Mouse (Mus musculus) testis, adult 2 months (tissue): Measurements from ENCODE around the gene Hdac6. TPM values are rescaled to one million over a fixed set of nuclear protein-coding genes. Genes with fewer than 3 reads are reported as not detected.

ENCODE experiments used
- H3K27ac ChIP-seq: fragments of 200-500 bp; 2 replicates; pipeline ENCODE4 v1.5.1; 2012; ENCODE audit warnings: low read depth, low read length; ENCODE audit not compliant: control insufficient read depth, insufficient read depth
- H3K27me3 ChIP-seq: fragments of 200-500 bp; 2 replicates; pipeline ENCODE4 v1.6.1; 2012; ENCODE audit warnings: mild to moderate bottlenecking, low read length, moderate library complexity; ENCODE audit not compliant: control insufficient read depth, insufficient read depth
- H3K36me3 ChIP-seq: fragments of 200-500 bp; 2 replicates; pipeline ENCODE4 v1.6.1; 2012; ENCODE audit warnings: mild to moderate bottlenecking, low read length; ENCODE audit not compliant: control insufficient read depth, insufficient read depth
- H3K4me1 ChIP-seq: fragments of 200-500 bp; 2 replicates; pipeline ENCODE4 v1.6.1; 2012; ENCODE audit warnings: low read length; ENCODE audit not compliant: control insufficient read depth, insufficient read depth
- H3K4me3 ChIP-seq: fragments of 200-500 bp; 2 replicates; pipeline ENCODE4 v1.5.1; 2012; ENCODE audit warnings: low read depth, mild to moderate bottlenecking, low read length, moderate library complexity, mixed read lengths; ENCODE audit not compliant: control insufficient read depth
- CTCF ChIP-seq: fragments of 200-500 bp; IDR thresholded peaks from 2 replicates; pipeline ENCODE4 v1.5.1; 2012; ENCODE audit warnings: low read depth, mild to moderate bottlenecking, inconsistent platforms, low read length, moderate library complexity; ENCODE audit not compliant: control insufficient read depth, insufficient read depth, insufficient replicate concordance
- POLR2A ChIP-seq: fragments of 200-500 bp; IDR thresholded peaks from 2 replicates; pipeline ENCODE4 v1.6.1; 2012; ENCODE audit warnings: low read depth, mild to moderate bottlenecking, inconsistent platforms, low read length, moderate library complexity; ENCODE audit not compliant: control insufficient read depth
- polyA plus RNA-seq: library from polyadenylated mRNA; depleted of rRNA; stranded (reverse); fragments of >200 nt; gene quantifications from 2 replicates; pipeline ENCODE4 v1.2.3, GENCODE M21; 2012; rRNA removed

The Hdac6 gene
- polyA plus RNA-seq = 63.1 and 65.4 TPM in 2 replicates

DNA sequence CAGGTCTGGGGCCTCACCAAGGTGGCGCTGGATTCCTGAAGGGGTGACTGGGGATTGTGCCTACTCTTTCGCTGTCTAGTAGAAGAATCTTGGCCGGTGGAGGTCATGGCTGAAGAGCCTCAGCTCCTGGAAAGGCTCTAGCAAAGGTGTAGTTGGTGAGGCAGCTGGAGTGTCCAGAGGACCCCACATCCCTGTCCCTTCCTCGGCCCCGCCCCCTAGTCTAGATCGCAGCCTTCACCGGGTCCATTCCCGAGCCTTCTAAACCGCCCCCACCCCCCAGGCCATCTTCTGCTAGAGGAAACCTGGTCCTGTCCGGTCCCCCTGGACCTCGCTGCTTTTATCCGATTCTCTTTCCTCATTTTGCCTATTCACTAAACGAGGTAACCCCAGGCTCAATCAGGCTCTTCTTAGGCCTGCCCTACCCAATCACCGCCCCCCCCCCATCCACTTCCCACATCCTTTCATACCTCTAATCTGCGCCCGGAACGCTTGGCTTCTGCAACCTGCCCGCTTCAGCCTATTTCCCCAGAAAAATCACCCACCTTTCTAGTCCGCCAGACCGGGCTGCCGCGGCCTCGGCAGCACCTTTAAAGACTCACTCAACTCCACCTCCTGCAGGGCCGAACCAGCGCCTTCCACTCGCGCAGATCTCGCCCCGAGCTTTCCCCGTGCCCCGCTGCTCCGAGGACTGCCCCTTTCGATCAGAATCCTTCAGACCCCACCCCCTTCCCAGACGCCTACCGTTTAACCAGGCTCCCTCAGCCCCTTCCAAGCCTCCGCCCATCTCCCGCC lies at the start of gene Hdac6:
TSS of gene Hdac6 (minus strand) at position 782 of the 792 bp plus-strand sequence.
- peak within 1 kb of the TSS; percentile 69 for H3K27ac ChIP-seq

GRCm38 (mm10) chrX:7993068-7993735 lies 45.5 kb upstream of the Hdac6 start:
- no peaks in the 10 kb centered on the region for H3K4me1 ChIP-seq
- H3K4me3 ChIP-seq = no peak overlapping the region
- no peak overlapping the region for H3K27ac ChIP-seq
- H3K36me3 ChIP-seq = no peaks in the 10 kb centered on the region
- H3K27me3 ChIP-seq = no peaks in the 10 kb centered on the region
- TF ChIP-seq CTCF (no peak), POLR2A (no peak)

More for the DNA sequence above, at the start of gene Hdac6:
- H3K27me3 ChIP-seq = no peaks in the 10 kb centered on the region
- H3K4me1 ChIP-seq = peaks cover 9% of the 10 kb centered on the region
- TF ChIP-seq POLR2A = peak; percentile 53; the same call in 1 of the 2 replicates
- no peak for TF ChIP-seq CTCF
- peak within 1 kb of the TSS; percentile 85 for H3K4me3 ChIP-seq
- H3K36me3 ChIP-seq = no peaks in the 10 kb centered on the region

GRCm38 (mm10) chrX:7992379-7993067 lies 44.8 kb upstream of the Hdac6 start:
- TF ChIP-seq POLR2A = no peak
- Histone ChIP-seq H3K36me3 (no peaks in the 10 kb centered on the region), H3K27ac (no peak overlapping the region), H3K4me1 (no peaks in the 10 kb centered on the region), H3K27me3 (no peaks in the 10 kb centered on the region), H3K4me3 (no peak overlapping the region)

- Histone ChIP-seq H3K4me1 (no peaks in the 10 kb centered on the region), H3K4me3 (no peak overlapping the region), H3K27ac (no peak overlapping the region), H3K36me3 (no peaks in the 10 kb centered on the region), H3K27me3 (no peaks in the 10 kb centered on the region)
- no peak for TF ChIP-seq CTCF
- TF ChIP-seq POLR2A = no peak
Measured at GRCm38 (mm10) chrX:7981368-7981767, 33.7 kb upstream of the Hdac6 start.

- no peaks in the 10 kb centered on the region for H3K27me3 ChIP-seq
- H3K4me3 ChIP-seq = no peak within 1 kb of the TSS
- TF ChIP-seq CTCF (no peak), POLR2A (no peak)
- H3K36me3 ChIP-seq = no peaks in the 10 kb centered on the region
- no peak within 1 kb of the TSS for H3K27ac ChIP-seq
- no peaks in the 10 kb centered on the region for H3K4me1 ChIP-seq
Measured at GRCm38 (mm10) chrX:7977892-7978291, 30.2 kb upstream of the Hdac6 start, which contains the start of gene Gata1. Gata1 (minus strand) TSS chrX:7978071.

- no peak overlapping the region; the same call in 1 of the 2 replicates for H3K27ac ChIP-seq
Measured at GRCm38 (mm10) chrX:7971292-7971691, 23.6 kb upstream of the Hdac6 start.

GRCm38 (mm10) chrX:7968899-7969298 lies 21.2 kb upstream of the Hdac6 start:
- Histone ChIP-seq H3K27me3 (no peaks in the 10 kb centered on the region), H3K4me1 (no peaks in the 10 kb centered on the region), H3K4me3 (no peak overlapping the region), H3K27ac (no peak overlapping the region), H3K36me3 (no peaks in the 10 kb centered on the region)
- TF ChIP-seq CTCF (no peak), POLR2A (no peak)

More at GRCm38 (mm10) chrX:7971292-7971691, 23.6 kb upstream of the Hdac6 start:
- no peak overlapping the region for H3K4me3 ChIP-seq
- no peak for TF ChIP-seq CTCF
- TF ChIP-seq POLR2A = no peak
- no peaks in the 10 kb centered on the region for H3K4me1 ChIP-seq
- H3K27me3 ChIP-seq = no peaks in the 10 kb centered on the region
- H3K36me3 ChIP-seq = no peaks in the 10 kb centered on the region
